Mouse (Mus musculus) CH12F3 (cell line): ENCODE results near the gene Kctd13.

Experiments used
- in situ Hi-C: fragments of 300-500 bp; cut with MboI; formaldehyde crosslinking; loops from 2 replicates; pipeline ENCODE4 v1.14.3; 2020; ENCODE audit warnings: low sequenced_read_pairs

The Kctd13 gene

DNA sequence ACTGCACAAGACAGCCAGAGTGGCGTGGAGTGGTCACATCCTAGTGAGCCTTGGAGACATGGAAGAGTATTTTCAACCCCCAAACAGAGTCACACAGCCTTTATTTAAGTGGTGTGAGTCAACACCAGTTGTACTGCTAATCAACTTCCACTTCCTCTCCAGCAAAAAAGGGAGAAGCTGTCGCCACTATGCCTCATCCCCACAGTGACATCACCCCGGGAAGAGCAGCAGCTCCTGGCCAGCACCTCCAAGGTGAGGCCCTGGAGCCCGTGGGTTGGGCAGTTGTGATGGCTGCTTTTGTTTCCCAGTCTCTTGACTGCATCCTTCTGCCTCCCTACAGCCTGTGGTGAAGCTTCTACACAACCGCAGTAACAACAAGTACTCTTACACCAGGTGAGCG is 12.5 kb downstream of the Kctd13 start:
- in situ Hi-C loops = no loop called here

DNA sequence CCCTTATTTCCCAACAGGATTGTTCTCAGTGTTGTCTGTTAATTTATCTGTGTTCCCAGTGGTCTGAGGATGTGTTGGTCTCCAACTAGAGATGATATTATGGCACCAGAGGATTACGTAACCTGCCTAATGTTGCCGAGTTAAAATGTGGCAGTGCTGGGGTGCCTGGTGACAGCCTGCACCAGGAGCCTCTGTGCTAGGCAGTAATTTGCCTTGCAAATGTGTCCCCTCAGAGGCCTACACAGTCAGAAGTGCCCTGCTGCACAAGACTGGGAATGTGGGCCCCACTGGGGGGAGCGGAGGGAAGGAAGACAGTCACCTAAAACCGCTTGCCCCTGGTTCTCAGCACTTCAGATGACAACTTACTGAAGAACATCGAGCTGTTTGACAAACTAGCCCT is 13.1 kb downstream of the Kctd13 start:
- in situ Hi-C loops = no loop called here

DNA sequence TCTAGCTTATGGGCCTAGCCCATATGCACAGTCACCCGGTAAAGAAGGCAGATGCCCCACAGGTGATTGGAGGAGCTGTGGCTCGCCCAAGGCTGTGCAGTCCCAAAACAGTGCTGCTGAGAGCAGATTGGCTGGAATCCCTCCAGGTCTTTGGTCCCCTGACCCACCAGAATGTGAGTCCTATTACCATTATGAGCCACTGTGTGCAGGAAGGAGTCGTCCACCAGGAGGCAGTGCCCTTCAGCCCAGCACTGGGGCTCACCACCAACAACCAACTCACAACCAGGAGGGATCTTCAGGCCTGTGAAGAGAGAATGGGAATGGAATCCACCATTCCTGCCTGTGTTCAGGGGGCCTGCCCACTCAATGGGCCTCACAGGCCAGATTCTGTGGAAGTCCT is 17.9 kb downstream of the Kctd13 start:
- in situ Hi-C loops = no loop called here

DNA sequence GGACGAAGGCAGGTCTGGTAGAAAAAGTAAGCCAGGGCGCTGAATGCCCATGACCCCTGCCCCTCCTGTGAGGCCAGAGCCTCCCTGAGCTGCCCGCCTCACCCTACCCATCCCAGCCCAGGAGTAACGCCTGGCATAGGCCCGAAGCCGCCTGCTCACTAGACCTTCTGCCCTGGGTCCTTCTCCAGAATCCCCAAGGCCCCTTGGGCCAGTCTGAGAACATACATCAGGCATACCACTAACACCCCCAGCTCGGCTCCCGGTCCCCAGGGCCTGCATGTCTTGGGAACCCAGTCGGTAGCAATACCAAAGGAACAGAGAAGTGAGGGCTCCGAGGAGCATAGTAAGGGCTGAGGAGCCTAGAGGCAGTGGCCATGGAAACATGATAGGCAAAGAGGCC is 19.9 kb downstream of the Kctd13 start:
- in situ Hi-C loops = no loop called here

DNA sequence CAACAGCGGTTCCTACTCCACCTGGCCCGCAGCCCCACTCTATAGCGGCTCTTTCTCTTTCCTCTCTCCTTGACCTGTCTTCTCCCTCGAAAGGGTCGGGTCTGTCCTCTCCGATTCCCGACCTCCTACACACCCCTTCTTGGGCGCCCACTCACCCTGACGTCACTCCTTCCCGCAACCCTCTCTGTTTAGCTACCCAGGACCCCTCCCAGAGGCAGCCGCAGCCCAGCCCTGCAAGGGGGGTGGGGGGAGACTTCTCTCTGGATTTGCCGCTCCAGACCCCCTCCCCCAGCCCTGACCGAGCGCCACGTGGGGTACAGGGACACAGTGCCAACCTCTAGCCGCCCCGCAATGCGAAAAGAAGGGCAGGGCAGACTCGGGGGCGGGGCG is 20.7 kb downstream of the Kctd13 start, which contains the start of gene Asphd1:
Gene Asphd1 (minus strand): TSS at position 180 of the 390 bp plus-strand sequence.
- in situ Hi-C loops = no loop called here

DNA sequence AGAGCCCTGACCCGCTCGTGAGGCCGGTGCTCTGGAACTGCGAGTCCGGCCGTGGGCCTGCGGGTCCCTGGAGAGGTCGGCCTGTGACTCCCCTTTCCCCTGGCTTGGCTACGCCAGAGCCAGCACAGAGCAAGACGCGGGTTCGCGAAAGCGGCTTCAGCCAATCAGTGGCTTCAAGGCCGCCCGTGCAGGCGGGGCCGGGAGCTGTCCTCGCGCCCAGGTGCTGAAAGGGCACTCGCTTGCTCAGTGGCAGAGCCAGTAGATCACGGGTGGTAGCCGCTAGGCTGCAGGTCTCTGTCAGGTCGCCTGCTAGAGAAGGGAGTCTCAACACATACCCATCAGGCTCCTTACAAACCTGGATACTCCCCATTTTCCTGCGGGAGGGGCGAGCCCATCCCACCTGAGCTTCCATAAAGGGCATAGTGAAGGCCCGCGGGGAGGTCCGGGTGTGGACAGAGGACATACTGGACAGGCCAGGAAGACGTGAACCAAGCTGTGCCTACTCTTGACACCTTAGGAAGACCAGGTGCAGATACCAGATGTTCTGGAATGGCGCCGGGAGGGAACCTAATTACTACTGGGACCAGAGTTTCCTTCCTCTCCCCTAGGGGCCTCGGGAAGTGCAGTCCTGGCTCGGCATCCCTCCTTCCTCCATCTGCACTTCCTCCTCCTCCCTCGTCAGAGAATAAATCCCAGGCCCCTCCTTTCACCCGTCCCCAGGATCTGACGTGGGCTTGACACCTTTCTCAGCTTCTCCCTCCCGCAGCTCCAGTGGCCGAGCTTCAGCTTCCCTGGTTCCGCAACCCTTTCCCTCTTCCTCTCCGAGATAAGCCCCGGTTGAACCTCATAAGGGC is 21.3 kb downstream of the Kctd13 start, which contains the start of gene Sez6l2:
Gene Sez6l2 (plus strand): TSS at position 771 of the 854 bp plus-strand sequence.
- in situ Hi-C loops = no loop called here

DNA sequence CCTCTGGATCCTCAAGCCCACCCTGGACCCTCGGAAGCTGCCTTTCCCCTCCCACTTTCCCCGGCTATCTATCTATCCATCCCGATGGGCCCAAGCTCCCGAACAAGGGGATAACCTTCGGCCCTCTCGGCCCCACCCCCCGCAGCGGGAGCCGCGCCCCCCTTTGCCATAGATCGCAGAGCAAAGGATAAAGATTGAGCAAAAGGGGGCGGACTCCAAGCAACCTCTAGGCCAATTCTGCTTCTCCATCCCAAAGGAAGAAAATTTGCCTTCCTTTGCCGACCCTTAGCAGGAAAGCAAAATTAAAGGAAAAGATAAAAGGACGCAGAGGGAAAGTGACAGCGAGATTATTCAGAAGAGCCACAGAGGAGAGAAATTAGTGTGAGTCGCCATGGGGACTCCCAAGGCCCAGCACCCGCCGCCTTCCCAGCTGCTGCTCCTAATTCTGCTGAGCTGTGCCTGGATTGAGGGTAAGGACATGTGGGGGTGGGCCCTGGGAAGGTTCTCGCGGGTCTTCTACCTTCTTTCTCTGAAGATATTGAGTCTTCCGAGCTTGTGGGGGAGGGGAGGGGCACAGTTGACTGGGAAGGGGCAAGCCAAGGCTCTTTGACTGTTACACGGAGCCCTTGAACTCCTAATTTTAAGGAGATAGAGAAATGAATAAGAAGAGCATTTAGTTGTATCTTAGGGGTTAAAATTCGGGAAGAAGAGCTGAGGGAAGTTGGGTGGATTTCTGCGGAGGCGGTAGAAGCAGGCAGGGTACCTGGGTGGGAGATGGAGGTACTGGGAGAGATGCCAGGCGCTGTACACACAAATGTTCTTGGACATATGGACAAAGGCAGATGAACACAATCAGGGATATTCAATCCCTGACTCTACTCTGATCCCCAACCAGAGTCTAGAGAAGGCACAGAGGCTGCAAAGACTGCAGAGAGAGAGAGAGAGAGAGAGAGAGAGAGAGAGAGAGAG is 22.3 kb downstream of the Kctd13 start:
- in situ Hi-C loops = no loop called here

DNA sequence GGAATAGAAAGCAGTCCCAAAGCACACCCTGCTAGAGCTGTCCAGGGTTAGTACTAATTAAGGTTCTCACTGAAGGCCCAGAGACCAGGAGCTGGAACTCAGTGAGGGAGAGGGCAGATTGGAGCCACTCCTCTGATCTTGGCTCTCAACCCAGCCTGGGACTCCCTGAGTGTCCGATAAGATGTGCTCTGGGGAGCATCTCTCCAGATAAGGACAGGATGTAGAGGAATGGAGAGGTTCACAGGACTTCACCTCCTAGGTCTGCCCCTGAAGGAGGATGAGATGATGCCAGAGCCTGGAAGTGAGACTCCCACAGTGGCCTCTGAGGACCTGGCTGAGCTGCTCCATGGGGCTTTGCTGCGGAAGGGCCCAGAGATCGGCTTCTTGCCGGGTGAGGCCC is 23.1 kb downstream of the Kctd13 start:
- in situ Hi-C loops = no loop called here

DNA sequence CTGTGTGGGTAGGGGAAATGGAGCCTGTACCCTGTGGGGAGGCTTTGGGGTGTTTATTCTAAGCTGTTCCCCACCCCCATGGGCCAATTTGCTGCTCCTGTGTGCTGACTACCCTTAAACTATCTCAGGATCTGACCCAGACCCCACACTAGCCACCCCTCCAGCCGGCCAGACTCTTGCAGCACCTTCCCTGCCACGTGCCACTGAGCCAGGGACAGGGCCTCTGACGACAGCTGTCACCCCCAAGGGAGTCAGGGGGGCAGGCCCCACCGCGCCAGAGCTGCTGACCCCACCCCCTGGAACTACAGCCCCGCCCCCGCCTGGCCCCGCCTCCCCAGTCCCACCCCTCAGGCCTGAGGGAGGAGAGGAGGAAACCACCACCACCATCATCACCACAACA is 24.0 kb downstream of the Kctd13 start:
- in situ Hi-C loops = no loop called here

DNA sequence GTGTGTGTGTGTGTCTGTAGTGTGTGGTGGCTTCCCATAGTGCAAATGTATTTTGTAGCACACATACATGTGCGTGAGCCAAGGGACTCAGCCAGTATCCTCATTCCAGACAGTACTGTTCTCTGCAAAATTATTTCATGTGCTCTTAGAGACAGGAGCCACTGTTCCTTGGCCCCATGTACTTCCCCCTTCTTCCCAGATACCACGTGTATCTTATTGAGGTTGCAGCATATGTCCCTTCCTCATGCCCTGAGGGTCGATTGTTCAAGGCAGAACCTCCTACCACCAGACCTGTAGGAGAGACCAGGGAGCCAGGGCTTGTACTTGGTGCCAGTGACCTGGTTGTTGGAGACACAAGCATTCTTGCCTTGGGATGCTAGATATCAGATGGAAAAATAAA is 26.4 kb downstream of the Kctd13 start:
- in situ Hi-C loops = no loop called here

DNA sequence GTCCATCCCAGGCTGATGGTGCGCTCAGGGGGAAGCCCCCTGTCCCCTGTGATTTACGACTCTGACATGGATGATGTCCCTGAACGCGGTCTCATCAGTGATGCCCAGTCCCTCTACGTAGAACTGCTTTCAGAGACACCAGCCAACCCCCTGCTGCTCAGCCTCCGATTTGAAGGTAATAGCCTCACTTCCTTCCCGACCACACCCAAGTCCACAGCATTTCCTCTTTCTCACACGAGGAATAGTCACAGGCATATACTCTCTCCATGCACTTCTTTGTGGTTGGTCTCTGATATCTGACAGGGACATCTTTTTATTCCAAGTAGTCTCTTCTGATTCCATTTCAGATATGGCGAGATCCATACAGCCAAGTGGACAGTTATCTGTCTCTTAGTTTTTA is 31.1 kb downstream of the Kctd13 start:
- in situ Hi-C loops = no loop called here

DNA sequence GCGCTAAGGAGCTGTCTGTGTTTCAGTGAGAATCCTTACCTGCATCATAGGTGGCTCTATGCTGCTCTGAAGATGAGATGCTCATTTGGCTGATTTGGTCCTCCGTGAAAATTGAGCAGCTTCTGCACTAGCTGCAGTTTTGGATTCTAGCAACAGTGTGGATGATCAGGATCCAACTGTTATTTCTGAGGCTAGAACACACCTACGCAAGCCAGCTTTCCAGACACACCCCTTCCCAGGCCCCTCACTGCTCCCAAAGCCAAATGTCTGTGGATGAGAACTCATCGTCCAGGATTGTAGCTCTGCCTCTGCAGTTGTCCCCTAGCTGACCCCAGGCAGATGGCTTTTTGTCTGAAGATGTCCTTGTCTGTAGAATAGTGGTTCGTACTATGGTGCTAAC is 32.4 kb downstream of the Kctd13 start:
- in situ Hi-C loops = no loop called here

DNA sequence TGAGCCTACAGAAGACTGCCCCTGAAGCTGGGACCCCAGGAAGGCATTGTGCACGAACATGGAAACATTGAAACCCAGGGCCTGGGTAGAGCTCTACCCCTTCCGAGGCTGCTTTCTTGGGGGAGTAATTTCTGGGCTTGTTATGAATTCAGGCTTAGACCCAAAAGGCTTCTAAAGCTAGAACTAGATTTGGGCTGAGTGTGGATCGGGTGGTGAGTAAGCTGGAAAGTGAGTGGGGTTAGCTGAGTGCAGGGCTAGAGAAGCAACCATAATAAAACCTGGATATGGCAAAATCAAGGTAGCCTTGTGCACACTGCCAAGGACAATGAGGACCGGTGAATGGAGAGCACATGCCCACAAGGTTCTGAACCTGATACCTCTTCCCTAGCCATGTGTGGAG is 33.3 kb downstream of the Kctd13 start:
- in situ Hi-C loops = no loop called here

DNA sequence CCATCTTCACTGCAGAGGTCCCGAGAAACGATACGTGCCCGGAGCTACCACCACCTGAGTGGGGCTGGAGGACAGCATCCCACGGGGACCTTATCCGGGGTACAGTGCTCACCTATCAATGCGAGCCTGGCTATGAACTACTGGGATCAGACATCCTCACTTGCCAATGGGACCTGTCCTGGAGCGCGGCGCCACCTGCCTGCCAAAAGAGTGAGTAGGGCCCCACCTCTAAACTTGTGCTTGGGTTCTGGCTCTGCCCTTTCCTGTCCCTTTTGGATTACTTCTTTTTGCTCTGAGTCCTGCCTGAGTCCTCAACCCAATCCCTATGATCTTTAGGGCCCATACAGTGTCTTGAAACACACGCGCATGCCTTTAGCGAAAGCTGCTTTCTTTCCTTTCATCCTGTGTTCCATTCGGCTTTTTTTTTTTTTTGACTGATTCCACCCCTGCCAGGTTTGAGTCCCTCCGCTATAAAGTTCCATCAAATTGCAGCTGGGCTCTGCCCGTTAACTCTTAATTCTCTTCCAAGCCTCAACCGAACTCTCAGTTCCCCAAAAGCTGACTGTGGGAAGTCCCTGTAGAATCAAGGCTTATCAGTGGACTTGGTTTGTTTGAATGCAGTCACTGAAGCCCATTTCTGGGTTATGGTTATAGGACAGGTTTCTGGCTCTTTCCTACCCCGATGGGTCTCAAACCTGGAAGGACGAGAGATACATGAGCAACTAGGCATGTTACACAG is 35.0 kb downstream of the Kctd13 start:
- in situ Hi-C loops = no loop called here

DNA sequence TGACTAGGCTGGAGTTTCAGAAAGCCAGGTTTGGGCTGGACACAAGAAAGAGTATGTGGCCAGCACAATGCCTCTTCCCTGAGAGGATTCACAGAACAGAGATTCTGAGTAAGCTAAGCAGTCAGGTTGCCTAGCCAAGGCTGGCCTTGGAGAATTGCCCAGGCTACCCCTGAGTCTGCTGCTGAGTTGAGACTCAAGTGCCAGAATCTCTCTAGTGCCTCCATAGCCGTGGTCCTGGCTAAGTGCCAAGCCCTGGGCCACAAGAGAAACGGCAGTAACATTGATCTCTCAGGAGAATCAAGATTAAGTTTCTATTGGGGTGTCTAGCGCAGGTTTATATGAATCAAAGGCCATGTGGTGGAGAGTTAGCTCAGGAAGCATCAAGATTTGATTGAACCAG is 36.9 kb downstream of the Kctd13 start:
- in situ Hi-C loops = no loop called here

DNA sequence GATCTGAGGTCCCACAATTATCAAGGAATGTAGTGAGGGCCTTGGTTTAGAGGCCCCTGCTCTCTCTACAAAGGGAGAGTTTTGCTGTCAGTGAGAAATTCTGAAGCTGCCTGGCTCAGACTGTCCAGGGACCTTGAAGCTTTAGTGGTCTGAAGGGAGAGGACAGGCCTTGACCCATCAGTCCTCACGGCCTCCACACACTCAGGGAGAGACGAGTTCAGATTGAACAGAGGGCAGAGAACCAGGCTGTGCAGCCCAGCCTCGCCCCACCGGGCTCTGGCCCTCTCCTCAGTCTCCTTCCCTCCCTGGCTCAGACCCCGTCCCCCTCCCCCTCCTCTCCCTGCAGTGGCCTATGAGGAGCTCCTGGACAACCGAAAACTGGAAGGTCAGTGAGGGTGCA is 38.7 kb downstream of the Kctd13 start:
- in situ Hi-C loops = no loop called here

DNA sequence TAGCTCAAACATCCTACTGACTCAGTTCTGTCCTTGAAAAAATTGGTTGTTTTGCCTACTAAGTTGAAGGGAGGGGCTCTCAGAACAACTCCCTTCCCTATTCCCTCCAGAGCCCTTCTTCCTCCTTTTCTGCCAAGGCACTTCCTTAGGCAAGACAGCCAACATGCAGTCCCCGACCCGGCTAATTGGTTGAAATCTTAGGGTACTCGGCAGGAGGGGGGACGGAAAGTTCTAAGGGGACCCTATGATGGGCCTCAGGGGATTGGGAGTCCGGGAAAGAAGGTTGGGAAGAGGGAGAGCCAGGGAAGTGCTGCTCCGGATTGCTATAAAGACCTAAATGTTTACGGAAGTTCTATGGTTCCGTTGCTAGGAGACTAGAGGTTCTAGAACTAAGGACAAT is 46.8 kb downstream of the Kctd13 start:
- in situ Hi-C loops = no loop called here

DNA sequence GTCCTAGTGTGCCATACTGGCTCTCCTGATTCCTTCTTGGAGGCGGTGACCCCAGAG is 47.0 kb downstream of the Kctd13 start, which contains the start of gene Cdipt:
Gene Cdipt (plus strand): TSS at position 22 of the 57 bp plus-strand sequence.
- in situ Hi-C loops = no loop called here

DNA sequence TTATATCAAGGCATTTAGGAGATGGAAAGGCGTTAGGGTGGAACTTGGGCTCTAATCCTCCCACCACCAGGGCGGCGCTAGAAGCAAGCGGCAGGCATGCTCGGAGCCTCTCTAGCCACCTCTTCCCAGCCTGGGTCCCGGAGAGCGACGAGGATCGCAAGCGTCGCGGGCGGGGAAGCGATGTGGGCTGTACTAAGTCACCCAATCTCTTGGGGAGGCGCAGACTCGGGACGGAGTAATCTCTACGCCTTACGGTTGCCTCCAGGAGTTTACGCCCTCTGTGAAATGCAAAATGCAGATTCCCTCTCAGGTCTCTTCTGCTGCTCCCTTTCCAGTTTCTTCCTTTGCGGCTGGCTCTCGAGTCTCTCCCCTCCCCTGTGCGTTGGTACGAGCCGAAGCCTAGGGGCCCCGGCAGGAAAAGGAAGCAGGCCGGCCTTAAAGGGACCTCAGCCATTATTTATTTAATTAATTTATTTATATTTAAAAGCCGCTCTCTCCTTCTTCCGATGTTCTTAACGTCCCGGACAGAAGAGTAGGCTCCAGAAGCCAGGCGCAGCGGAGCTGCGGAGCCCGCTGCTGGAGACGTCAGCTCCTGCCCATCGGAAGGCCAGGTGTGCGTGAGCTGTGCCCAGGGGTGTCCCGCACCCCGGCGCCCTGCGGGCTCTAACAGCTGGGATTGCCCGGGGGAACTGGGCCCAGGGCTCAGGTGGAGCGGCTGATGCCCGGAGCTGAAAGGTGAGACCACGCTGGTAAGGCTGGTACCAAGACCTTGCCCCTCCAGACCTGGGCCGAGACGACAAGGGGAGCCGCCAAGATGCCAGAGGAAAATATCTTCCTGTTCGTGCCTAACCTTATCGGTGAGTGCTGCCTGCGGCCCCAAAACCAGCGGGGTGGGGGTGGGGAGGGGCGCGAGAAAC is 47.5 kb downstream of the Kctd13 start, which contains the start of gene Cdiptos:
Gene Cdiptos (minus strand): TSS at position 149 of the 917 bp plus-strand sequence.
- in situ Hi-C loops = no loop called here

DNA sequence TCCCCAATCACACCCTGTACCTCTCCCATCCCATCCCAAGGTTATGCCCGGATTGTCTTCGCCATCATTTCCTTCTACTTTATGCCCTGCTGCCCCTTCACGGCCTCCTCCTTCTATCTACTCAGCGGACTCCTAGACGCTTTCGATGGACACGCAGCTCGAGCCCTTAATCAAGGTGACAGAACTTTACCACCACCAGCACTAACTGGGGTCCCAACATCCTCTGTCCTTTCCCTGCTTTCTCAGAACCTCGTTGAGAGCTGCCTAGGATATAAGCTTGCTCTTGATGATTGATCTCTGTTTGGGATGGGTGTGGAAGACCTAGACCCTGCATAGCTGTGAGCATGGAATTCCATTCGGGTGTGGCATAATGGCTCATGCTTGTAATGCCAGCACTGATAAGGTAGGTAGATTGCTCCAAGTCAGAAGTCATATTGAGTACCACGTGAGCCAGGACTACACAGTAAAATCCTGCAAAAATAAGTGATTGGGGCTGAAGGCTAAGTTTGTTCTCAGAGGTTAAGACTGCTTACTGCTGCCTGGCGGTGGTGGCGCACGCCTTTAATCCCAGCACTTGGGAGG is 48.3 kb downstream of the Kctd13 start:
- in situ Hi-C loops = no loop called here
